Mouse (Mus musculus): ENCODE results near the gene Rack1.
"Not testable (repeated sequence)": the region's sequence is repeated elsewhere in the genome, so short reads cannot be mapped to it uniquely, and the experiment has no call there.

The Rack1 gene

DNA sequence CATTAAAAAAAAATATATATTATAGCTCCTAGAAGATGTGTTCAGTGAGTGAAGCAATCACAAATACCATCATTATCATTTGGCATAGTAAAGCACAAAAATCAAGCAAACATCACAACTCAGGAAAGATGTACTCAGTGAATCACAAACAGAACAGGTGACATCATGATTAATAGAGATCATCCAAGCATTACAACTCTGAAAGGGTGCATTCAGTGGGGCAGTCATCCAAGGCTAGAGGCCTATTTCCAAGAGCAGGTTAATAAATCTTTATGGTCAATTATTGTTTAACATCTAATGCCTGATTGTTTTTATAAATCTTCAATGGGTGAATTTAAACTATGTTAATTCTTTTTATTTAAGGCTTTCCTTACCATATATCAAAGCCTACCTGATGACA lies 40.7 kb downstream of the Rack1 start:
- DNase-seq (ENCODE audit: low spot score): no peak

DNA sequence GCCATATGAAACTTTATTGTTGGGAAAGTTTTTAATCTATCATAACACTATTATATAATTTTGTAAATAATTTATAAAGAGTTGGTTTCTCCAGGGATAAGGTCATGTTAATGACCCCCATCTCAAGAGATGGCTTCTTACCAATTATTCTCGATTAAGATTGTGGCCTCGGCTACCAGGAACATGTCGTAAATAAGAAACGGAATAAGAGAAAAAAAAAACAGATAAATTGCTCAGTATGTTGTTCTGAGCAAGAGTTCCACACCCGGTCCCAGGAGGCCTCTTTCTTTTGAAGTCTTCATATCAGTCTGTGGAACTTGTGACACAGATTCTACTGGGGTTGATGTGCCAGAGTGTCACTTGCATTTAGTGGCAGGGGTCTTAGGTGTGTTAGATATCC lies 41.1 kb downstream of the Rack1 start:
- DNase-seq (ENCODE audit: low spot score): no peak

GRCm38 (mm10) chr11:48842378-48842792 lies 42.3 kb downstream of the Rack1 start:
- DNase-seq (ENCODE audit: low spot score): no peak

DNA sequence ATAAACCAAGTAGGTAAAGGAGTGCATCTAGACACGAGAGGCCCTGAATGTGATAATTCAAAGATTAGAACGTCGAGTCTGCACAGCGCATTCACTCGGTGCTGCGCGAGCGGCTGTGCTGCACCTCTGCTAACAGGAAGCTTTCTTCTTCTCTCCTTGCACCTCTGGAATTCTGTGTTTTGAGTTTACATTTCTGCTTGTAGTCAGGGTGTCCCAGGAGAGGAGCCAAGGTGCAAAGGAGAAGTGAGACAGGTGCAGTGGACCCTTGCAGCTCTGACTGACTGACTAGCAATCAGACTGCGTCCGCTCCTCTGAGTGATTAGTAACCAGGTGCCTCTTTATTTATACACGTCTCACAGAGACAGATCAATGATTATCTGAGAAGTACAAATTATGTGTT lies 43.1 kb downstream of the Rack1 start:
- DNase-seq (ENCODE audit: low spot score): no peak

DNA sequence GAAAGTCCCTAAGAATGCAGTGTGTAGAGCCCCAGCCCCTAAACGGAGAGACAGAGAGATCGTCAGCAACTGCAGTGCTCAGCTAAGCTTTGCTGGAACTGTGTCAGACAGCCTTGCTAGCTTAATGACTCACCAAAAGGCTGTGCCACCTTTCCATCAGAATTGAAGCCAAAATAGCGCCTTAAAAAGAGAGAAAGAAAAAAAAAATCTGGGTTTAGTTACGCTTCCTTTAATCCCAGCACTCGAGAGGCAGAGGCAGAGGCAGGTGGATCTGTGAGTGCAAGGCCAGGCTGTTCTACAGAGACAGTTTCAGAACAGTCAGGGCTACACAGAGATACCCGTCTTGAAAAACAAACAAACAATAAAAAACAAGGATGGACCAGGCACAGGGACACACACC lies 44.2 kb downstream of the Rack1 start:
- no peak for DNase-seq (ENCODE audit: low spot score)

- no peak for DNase-seq (ENCODE audit: low spot score)
Observed at GRCm38 (mm10) chr11:48845244-48845815, 45.2 kb downstream of the Rack1 start.

- DNase-seq (ENCODE audit: low spot score): not testable (repeated sequence)
Observed at GRCm38 (mm10) chr11:48846362-48846761, 46.2 kb downstream of the Rack1 start.

- DNase-seq (ENCODE audit: low spot score): no peak
Observed at GRCm38 (mm10) chr11:48846881-48847280, 46.7 kb downstream of the Rack1 start.

GRCm38 (mm10) chr11:48850240-48850639 lies 50.1 kb downstream of the Rack1 start:
- no peak for DNase-seq (ENCODE audit: low spot score)

GRCm38 (mm10) chr11:48851270-48851995 lies 51.3 kb downstream of the Rack1 start:
- DNase-seq (ENCODE audit: low spot score): no peak

- DNase-seq (ENCODE audit: low spot score): no peak
Observed at GRCm38 (mm10) chr11:48852190-48852589, 52.1 kb downstream of the Rack1 start.

GRCm38 (mm10) chr11:48852624-48853473 lies 52.7 kb downstream of the Rack1 start:
- no peak for DNase-seq (ENCODE audit: low spot score)

GRCm38 (mm10) chr11:48853474-48854180 lies 53.5 kb downstream of the Rack1 start:
- DNase-seq (ENCODE audit: low spot score): peak; percentile 83
